Mouse (Mus musculus) forebrain, embryonic 10.5 days (tissue): ENCODE data around the gene Kcna2. TPM values are rescaled to one million over a fixed set of nuclear protein-coding genes. Genes with fewer than 3 reads are reported as not detected.

Experiments used
- DNase-seq: peaks from one replicate; pipeline ENCODE4 v3.0.0-alpha.2; 2017; ENCODE audit warnings: low spot score; ENCODE audit errors: extremely low spot score
- H3K27ac ChIP-seq: fragments of 300-500 bp; sonication (generic); 2 replicates; pipeline ENCODE4 v1.5.1; 2016; ENCODE audit warnings: mild to moderate bottlenecking
- H3K27me3 ChIP-seq: fragments of 300-500 bp; sonication (generic); 2 replicates; pipeline ENCODE4 v1.6.1; 2016; ENCODE audit warnings: mild to moderate bottlenecking; ENCODE audit not compliant: poor library complexity, severe bottlenecking
- H3K36me3 ChIP-seq: fragments of 300-500 bp; sonication (generic); replicated peaks from 2 replicates; pipeline ENCODE4 v1.6.1; 2016; ENCODE audit warnings: mild to moderate bottlenecking, moderate library complexity
- H3K4me1 ChIP-seq: fragments of 300-500 bp; sonication (generic); 2 replicates; pipeline ENCODE4 v1.6.1; 2016
- H3K4me3 ChIP-seq: fragments of 300-500 bp; sonication (generic); 2 replicates; pipeline ENCODE4 v1.5.1; 2016; ENCODE audit warnings: mild to moderate bottlenecking, moderate library complexity
- H3K9me3 ChIP-seq: fragments of 300-500 bp; sonication (generic); 2 replicates; pipeline ENCODE4 v1.6.1; 2016; ENCODE audit warnings: mild to moderate bottlenecking, moderate library complexity
- WGBS: fragments of 180-500 bp; shearing (Covaris S2); methylation state at CpG from one replicate; pipeline ENCODE4 v1.1.7; 2016; 5-methylcytosine and 5-hydroxymethylcytosine counted together
- polyA plus RNA-seq: library from polyadenylated mRNA; unstranded; fragments of >200 nt; fragmentation: Nextera tagmentation; extraction: Ambion mirVana; gene quantifications from 2 replicates; pipeline ENCODE4 v1.2.1, GENCODE M21; 2016

Kcna2 gene
- polyA plus RNA-seq, 1 experiment from 2014 or later = not detected

- Histone ChIP-seq H3K27ac (no peak overlapping the region), H3K36me3 (no peaks in the 10 kb centered on the region), H3K4me1 (no peaks in the 10 kb centered on the region), H3K27me3 (no peaks in the 10 kb centered on the region), H3K4me3 (no peak overlapping the region), H3K9me3 (no peaks in the 10 kb centered on the region)
- 89% methylated on average over 6 of the region's 6 CpGs for WGBS
- no peak for DNase-seq
These were observed 31.7 kb downstream of the Kcna2 start for GRCm38 (mm10) chr3:107132651-107133050.

- WGBS = 88% methylated on average over 3 of the region's 3 CpGs
These were observed 33.5 kb downstream of the Kcna2 start for GRCm38 (mm10) chr3:107134457-107134856.

GRCm38 (mm10) chr3:107147126-107147525, 46.2 kb downstream of the Kcna2 start:
- no peaks in the 10 kb centered on the region for H3K9me3 ChIP-seq
- no peak for DNase-seq
- H3K4me1 ChIP-seq = peaks cover 16% of the 10 kb centered on the region
- 77% methylated on average over 7 of the region's 7 CpGs for WGBS
- no peak overlapping the region for H3K4me3 ChIP-seq
- H3K27ac ChIP-seq = no peak overlapping the region
- no peaks in the 10 kb centered on the region for H3K36me3 ChIP-seq
- H3K27me3 ChIP-seq = no peaks in the 10 kb centered on the region

More at GRCm38 (mm10) chr3:107134457-107134856, 33.5 kb downstream of the Kcna2 start:
- no peaks in the 10 kb centered on the region for H3K9me3 ChIP-seq
- no peak for DNase-seq
- H3K4me1 ChIP-seq = no peaks in the 10 kb centered on the region
- H3K36me3 ChIP-seq = no peaks in the 10 kb centered on the region
- no peaks in the 10 kb centered on the region for H3K27me3 ChIP-seq
- H3K27ac ChIP-seq = no peak overlapping the region
- H3K4me3 ChIP-seq = no peak overlapping the region

- Histone ChIP-seq H3K4me3 (no peak overlapping the region), H3K4me1 (peaks cover 16% of the 10 kb centered on the region), H3K36me3 (no peaks in the 10 kb centered on the region), H3K27me3 (no peaks in the 10 kb centered on the region), H3K27ac (no peak overlapping the region), H3K9me3 (no peaks in the 10 kb centered on the region)
- no peak for DNase-seq
- WGBS = 69% methylated on average over 3 of the region's 3 CpGs
These were observed 48.1 kb downstream of the Kcna2 start for GRCm38 (mm10) chr3:107149006-107149405.

- H3K27ac ChIP-seq = no peak overlapping the region
- no peaks in the 10 kb centered on the region for H3K9me3 ChIP-seq
- H3K4me3 ChIP-seq = no peak overlapping the region
- peaks cover 16% of the 10 kb centered on the region for H3K4me1 ChIP-seq
- 41% methylated on average over 3 of the region's 3 CpGs for WGBS
- no peaks in the 10 kb centered on the region for H3K27me3 ChIP-seq
- H3K36me3 ChIP-seq = no peaks in the 10 kb centered on the region
- no peak for DNase-seq
These were observed 49.5 kb downstream of the Kcna2 start for GRCm38 (mm10) chr3:107150469-107150868.

GRCm38 (mm10) chr3:107150872-107151540, 50.1 kb downstream of the Kcna2 start:
- H3K4me3 ChIP-seq = no peak overlapping the region
- H3K27me3 ChIP-seq = no peaks in the 10 kb centered on the region
- no peak for DNase-seq
- 42% methylated on average over 7 of the region's 7 CpGs for WGBS
- peaks cover 16% of the 10 kb centered on the region for H3K4me1 ChIP-seq
- H3K36me3 ChIP-seq = no peaks in the 10 kb centered on the region
- no peaks in the 10 kb centered on the region for H3K9me3 ChIP-seq
- no peak overlapping the region for H3K27ac ChIP-seq

- no peaks in the 10 kb centered on the region for H3K36me3 ChIP-seq
- peaks cover 3% of the 10 kb centered on the region; the same call in 1 of the 2 replicates for H3K27me3 ChIP-seq
- no peak overlapping the region for H3K27ac ChIP-seq
- no peak overlapping the region for H3K4me3 ChIP-seq
- WGBS = 88% methylated on average over 11 of the region's 11 CpGs
- no peaks in the 10 kb centered on the region for H3K9me3 ChIP-seq
- DNase-seq = no peak
- H3K4me1 ChIP-seq = peaks cover 16% of the 10 kb centered on the region
These were observed 53.1 kb downstream of the Kcna2 start for GRCm38 (mm10) chr3:107153772-107154655.

GRCm38 (mm10) chr3:107158856-107159255, 57.9 kb downstream of the Kcna2 start:
- peaks cover 7% of the 10 kb centered on the region for H3K4me1 ChIP-seq
- H3K36me3 ChIP-seq = no peaks in the 10 kb centered on the region
- no peak for DNase-seq
- H3K9me3 ChIP-seq = no peaks in the 10 kb centered on the region
- no peak overlapping the region for H3K4me3 ChIP-seq
- WGBS = 90% methylated on average over 7 of the region's 7 CpGs
- no peak overlapping the region for H3K27ac ChIP-seq
- H3K27me3 ChIP-seq = peaks cover 7% of the 10 kb centered on the region

- Histone ChIP-seq H3K36me3 (no peaks in the 10 kb centered on the region), H3K9me3 (no peaks in the 10 kb centered on the region), H3K27ac (peak overlapping the region; percentile 56; the same call in 1 of the 2 replicates), H3K4me1 (peaks cover 7% of the 10 kb centered on the region), H3K4me3 (peak overlapping the region; percentile 46), H3K27me3 (peaks cover 7% of the 10 kb centered on the region)
- 66% methylated on average over 3 of the region's 3 CpGs for WGBS
- DNase-seq = no peak
These were observed 58.5 kb downstream of the Kcna2 start for GRCm38 (mm10) chr3:107159418-107159817.

GRCm38 (mm10) chr3:107159859-107160324, 58.9 kb downstream of the Kcna2 start:
- Histone ChIP-seq H3K27me3 (peaks cover 7% of the 10 kb centered on the region), H3K9me3 (no peaks in the 10 kb centered on the region), H3K4me1 (peaks cover 7% of the 10 kb centered on the region), H3K4me3 (peak overlapping the region; percentile 46), H3K36me3 (no peaks in the 10 kb centered on the region), H3K27ac (peak overlapping the region; percentile 56)
- DNase-seq = peak; percentile 50
- WGBS = 1% methylated on average over 17 of the region's 17 CpGs

- Histone ChIP-seq H3K4me1 (peaks cover 7% of the 10 kb centered on the region), H3K27me3 (peaks cover 7% of the 10 kb centered on the region), H3K4me3 (no peak overlapping the region), H3K36me3 (no peaks in the 10 kb centered on the region), H3K9me3 (no peaks in the 10 kb centered on the region), H3K27ac (no peak overlapping the region)
- WGBS = 92% methylated on average over 2 of the region's 2 CpGs
- DNase-seq = no peak
These were observed 61.8 kb downstream of the Kcna2 start for GRCm38 (mm10) chr3:107162741-107163140.
